Mouse (Mus musculus): ENCODE results near the gene Disp1.

- no peak for TF ChIP-seq CTCF (IDR thresholded peaks at IDR 0.05)
- TF ChIP-seq EP300 (IDR thresholded peaks at IDR 0.05) = no peak
Observed at GRCm38 (mm10) chr1:183175236-183175635, 46.1 kb downstream of the Disp1 start.

All from lung, postnatal 0 days (tissue).